ENCODE assay signal across 24 mouse cellular contexts in genomic region chr19:50683277-50683676, GRCm38 (mm10). TPM values are rescaled to one million over a fixed set of nuclear protein-coding genes. Genes with fewer than 3 reads are reported as not detected.
"Had no signal": no experiment of that assay in that cellular context is flagged by ENCODE, and none has a peak within 500 bp of the region (broad histone marks: within the 10 kb centered on the region; RNA-seq: fewer than 3 reads in every experiment).

No protein-coding gene starts in this region.

- H3K36me3 ChIP-seq: heart, embryonic 10.5 days; heart, embryonic 12.5 days; hindbrain, embryonic 10.5 days; hindbrain, embryonic 13.5 days; hindbrain, embryonic 15.5 days; intestine, embryonic 15.5 days; limb, embryonic 10.5 days; limb, embryonic 12.5 days had no signal

- H3K4me1 ChIP-seq: heart, embryonic 12.5 days; hindbrain, embryonic 10.5 days; intestine, embryonic 15.5 days; limb, embryonic 12.5 days had no signal

- H3K27me3 ChIP-seq: hindbrain, embryonic 13.5 days; hindbrain, embryonic 15.5 days had no signal

- H3K9ac ChIP-seq: heart, embryonic 12.5 days; hindbrain, embryonic 13.5 days; hindbrain, embryonic 15.5 days; intestine, embryonic 15.5 days; limb, embryonic 12.5 days had no signal

- H3K4me3 ChIP-seq: gastrocnemius, adult 2 months; heart, embryonic 10.5 days; heart, embryonic 12.5 days; hindbrain, embryonic 10.5 days; hindbrain, embryonic 13.5 days; hindbrain, embryonic 15.5 days; intestine, embryonic 15.5 days; limb, embryonic 10.5 days; limb, embryonic 12.5 days had no signal

- DNase-seq: gastrocnemius, adult 2 months; gastrocnemius, postnatal 10 days; gastrocnemius, postnatal 25 days; heart, adult 18-20 months; heart, postnatal 10 days; heart, postnatal 4 days; kidney, adult 18-20 months; kidney, adult 8-10 months; kidney, postnatal 10 days; kidney, postnatal 25 days; kidney, postnatal 4 days; liver had no signal

- ATAC-seq: inflammation-experienced regulatory T-cells, adult 6 months; intestine, embryonic 15.5 days; intestine, postnatal 0 days had no signal

- H3K9me3 ChIP-seq: heart, embryonic 10.5 days; heart, embryonic 12.5 days; hindbrain, embryonic 10.5 days; hindbrain, embryonic 13.5 days; hindbrain, embryonic 15.5 days; intestine, embryonic 15.5 days; limb, embryonic 10.5 days; limb, embryonic 12.5 days had no signal

- H3K4me2 ChIP-seq: heart, embryonic 12.5 days; hindbrain, embryonic 13.5 days; hindbrain, embryonic 15.5 days; intestine, embryonic 15.5 days; limb, embryonic 12.5 days; liver, embryonic 11.5 days had no signal

- H3K27ac ChIP-seq: gastrocnemius, adult 2 months; heart, embryonic 10.5 days; hindbrain, embryonic 10.5 days; hindbrain, embryonic 13.5 days; hindbrain, embryonic 15.5 days; intestine, embryonic 15.5 days; limb, embryonic 10.5 days; limb, embryonic 12.5 days had no signal

RNA-seq across cellular contexts. Expression of gene Sorcs1, which starts 4.8 kb away (rescaled TPM):
- total RNA-seq: granulocyte monocyte progenitor cell, adult 5-6 weeks had no signal
